Mouse (Mus musculus) small intestine, adult 2 months (tissue): Measurements from ENCODE around the gene Ercc2. TPM values are rescaled to one million over a fixed set of nuclear protein-coding genes. Genes with fewer than 3 reads are reported as not detected.

Experiments
- H3K27ac ChIP-seq: fragments of 200-500 bp; 2 replicates; pipeline ENCODE4 v1.5.1; 2012; ENCODE audit warnings: low read depth, low read length, control low read depth, inconsistent platforms; ENCODE audit not compliant: insufficient read depth
- H3K27me3 ChIP-seq: fragments of 200-500 bp; 2 replicates; pipeline ENCODE4 v1.6.1; 2012; ENCODE audit warnings: mild to moderate bottlenecking, moderate library complexity, low read length, inconsistent platforms; ENCODE audit not compliant: control insufficient read depth, insufficient read depth
- H3K36me3 ChIP-seq: fragments of 200-500 bp; 2 replicates; pipeline ENCODE4 v1.6.1; 2012; ENCODE audit warnings: mild to moderate bottlenecking, low read length, control low read depth, inconsistent platforms; ENCODE audit not compliant: control insufficient read depth, insufficient read depth
- H3K4me1 ChIP-seq: fragments of 200-500 bp; 2 replicates; pipeline ENCODE4 v1.6.1; 2012; ENCODE audit warnings: low read length, inconsistent platforms, mixed read lengths; ENCODE audit not compliant: control insufficient read depth, insufficient read depth, insufficient read length
- H3K4me3 ChIP-seq: fragments of 200-500 bp; 2 replicates; pipeline ENCODE4 v1.5.1; 2012; ENCODE audit warnings: low read depth, mild to moderate bottlenecking, control low read depth, inconsistent platforms, low read length, moderate library complexity
- CTCF ChIP-seq: fragments of 200-500 bp; IDR thresholded peaks from 2 replicates; pipeline ENCODE4 v1.5.1; 2012; ENCODE audit warnings: low read depth, mild to moderate bottlenecking, control low read depth, inconsistent platforms, low read length, moderate library complexity, mixed read lengths; ENCODE audit not compliant: insufficient replicate concordance, insufficient read length; ENCODE audit errors: extremely low read depth
- POLR2A ChIP-seq: fragments of 200-500 bp; IDR thresholded peaks from 2 replicates; pipeline ENCODE4 v1.6.1; 2012; ENCODE audit warnings: low read depth, mild to moderate bottlenecking, control low read depth, inconsistent platforms, low read length, moderate library complexity
- WGBS: fragments of 180-500 bp; shearing (Covaris S2); methylation state at CpG from one replicate; pipeline ENCODE4 v1.1.7; 2018; 5-methylcytosine and 5-hydroxymethylcytosine counted together
- polyA plus RNA-seq: library from polyadenylated mRNA; depleted of rRNA; stranded (reverse); fragments of >200 nt; gene quantifications from 2 replicates; pipeline ENCODE4 v1.2.3, GENCODE M21; 2012; rRNA removed

Gene Ercc2
- polyA plus RNA-seq, 1 experiment = 31.2 TPM

- 87% methylated on average over 6 of the region's 6 CpGs for WGBS
- H3K27ac ChIP-seq = no peak overlapping the region
- no peaks in the 10 kb centered on the region for H3K27me3 ChIP-seq
- TF ChIP-seq POLR2A (no peak), CTCF (no peak)
- H3K4me1 ChIP-seq = no peaks in the 10 kb centered on the region
- no peak overlapping the region for H3K4me3 ChIP-seq
- peaks cover 76% of the 10 kb centered on the region for H3K36me3 ChIP-seq
Observed at GRCm38 (mm10) chr7:19430402-19430801, 48.6 kb downstream of the Ercc2 start.

DNA sequence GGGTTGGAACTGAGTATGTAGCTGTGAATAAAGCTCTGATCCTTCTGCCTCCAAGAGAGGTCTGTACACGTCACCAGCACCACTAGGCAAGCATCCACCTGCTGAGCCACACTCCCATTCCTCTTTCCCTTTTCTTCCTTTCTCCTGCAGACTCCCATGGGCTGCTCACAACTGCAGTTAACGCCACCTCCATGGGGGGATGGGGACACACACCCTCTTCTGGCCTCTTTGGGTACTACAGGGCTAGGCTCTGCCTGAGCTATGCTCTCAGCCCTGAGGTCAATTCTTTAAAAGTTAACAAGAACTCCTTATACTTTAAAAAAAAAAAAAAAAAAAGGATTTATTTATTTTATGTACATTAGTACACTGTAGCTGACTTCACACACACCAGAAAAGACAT lies 50.7 kb downstream of the Ercc2 start:
- Histone ChIP-seq H3K4me3 (no peak overlapping the region), H3K36me3 (peaks cover 77% of the 10 kb centered on the region), H3K27me3 (no peaks in the 10 kb centered on the region), H3K4me1 (no peaks in the 10 kb centered on the region), H3K27ac (no peak overlapping the region)
- TF ChIP-seq POLR2A (no peak), CTCF (peak; percentile 27; the same call in 1 of the 2 replicates)
- 100% methylated on average over 2 of the region's 2 CpGs for WGBS

DNA sequence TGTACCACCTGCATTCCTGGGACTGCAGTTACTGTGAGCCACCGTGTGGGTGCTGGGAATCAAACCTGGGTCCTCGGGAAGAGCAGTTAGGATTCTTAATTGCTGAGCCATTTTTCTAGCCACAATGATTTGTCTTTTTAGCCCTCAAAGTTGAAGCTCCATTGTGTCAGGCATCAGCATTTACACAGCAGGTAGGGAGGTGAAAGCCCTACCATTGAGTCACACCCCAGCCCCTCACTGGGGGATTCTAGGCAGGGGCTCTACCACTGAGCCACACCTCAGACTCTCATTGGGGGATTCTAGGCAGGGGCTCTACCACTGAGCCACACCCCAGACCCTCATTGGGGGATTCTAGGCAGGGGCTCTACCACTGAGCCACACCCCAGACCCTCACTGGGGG lies 54.5 kb downstream of the Ercc2 start:
- Histone ChIP-seq H3K27ac (no peak overlapping the region), H3K4me3 (no peak overlapping the region), H3K4me1 (no peaks in the 10 kb centered on the region), H3K36me3 (peaks cover 62% of the 10 kb centered on the region), H3K27me3 (no peaks in the 10 kb centered on the region)
- 95% methylated on average over 2 of the region's 2 CpGs for WGBS
- TF ChIP-seq CTCF (no peak), POLR2A (no peak)

GRCm38 (mm10) chr7:19437048-19437447 lies 55.2 kb downstream of the Ercc2 start:
- Histone ChIP-seq H3K4me1 (no peaks in the 10 kb centered on the region), H3K36me3 (peaks cover 60% of the 10 kb centered on the region), H3K4me3 (no peak overlapping the region), H3K27ac (no peak overlapping the region), H3K27me3 (no peaks in the 10 kb centered on the region)
- 93% methylated on average over 9 of the region's 9 CpGs for WGBS
- TF ChIP-seq POLR2A (no peak), CTCF (no peak)

- Histone ChIP-seq H3K36me3 (peaks cover 31% of the 10 kb centered on the region), H3K4me1 (no peaks in the 10 kb centered on the region), H3K27ac (no peak overlapping the region), H3K27me3 (no peaks in the 10 kb centered on the region), H3K4me3 (no peak overlapping the region)
- WGBS = 74% methylated on average over 9 of the region's 9 CpGs
- no peak for TF ChIP-seq CTCF
- no peak for TF ChIP-seq POLR2A
Observed at GRCm38 (mm10) chr7:19441448-19442091, 59.8 kb downstream of the Ercc2 start.

DNA sequence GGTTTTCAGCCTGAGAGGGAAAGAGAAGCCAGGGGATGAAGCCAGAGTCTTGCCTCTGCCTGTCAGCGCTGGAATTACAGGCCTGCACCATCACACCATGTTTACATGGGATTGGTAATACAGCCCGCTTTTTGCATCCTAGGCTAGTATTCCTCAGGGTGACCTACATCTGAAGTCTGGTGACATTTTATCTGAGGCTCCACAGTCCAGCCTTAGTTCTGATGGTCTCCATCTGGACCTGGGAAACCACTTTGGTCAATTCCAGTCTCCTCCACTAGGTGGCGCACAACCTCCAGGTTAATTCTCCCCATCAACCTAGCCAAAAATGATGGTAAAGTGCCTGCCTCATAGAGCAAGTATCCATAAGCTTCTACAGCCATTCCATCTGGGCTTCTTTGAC lies 61.5 kb downstream of the Ercc2 start:
- H3K27ac ChIP-seq = no peak overlapping the region
- H3K4me3 ChIP-seq = no peak overlapping the region
- no peaks in the 10 kb centered on the region for H3K27me3 ChIP-seq
- H3K4me1 ChIP-seq = no peaks in the 10 kb centered on the region
- H3K36me3 ChIP-seq = peaks cover 28% of the 10 kb centered on the region
- 39% methylated on average over 3 of the region's 3 CpGs for WGBS
- TF ChIP-seq CTCF (peak; percentile 61; the same call in 1 of the 2 replicates), POLR2A (no peak)

DNA sequence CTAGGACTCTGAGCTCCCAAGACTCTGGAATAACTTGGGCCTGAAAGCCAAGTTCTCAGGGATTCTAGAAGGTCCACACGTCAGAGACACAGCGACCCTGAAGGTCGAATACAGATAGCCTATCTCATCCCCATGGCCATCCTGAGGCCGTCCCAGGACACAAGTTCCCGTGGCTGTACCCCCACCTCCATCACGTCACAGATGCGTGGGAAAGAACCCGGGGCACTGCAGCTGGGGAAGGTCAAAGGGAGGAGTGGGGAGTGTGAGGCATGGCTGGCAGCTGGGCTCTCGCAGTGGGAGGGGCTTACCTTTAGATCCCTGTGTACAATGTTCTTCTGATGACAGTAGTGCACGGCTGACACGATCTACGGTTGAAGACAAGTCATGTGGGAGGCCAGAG lies 63.0 kb downstream of the Ercc2 start:
- H3K36me3 ChIP-seq = peaks cover 36% of the 10 kb centered on the region

More for the DNA sequence above, 63.0 kb downstream of the Ercc2 start:
- no peaks in the 10 kb centered on the region for H3K4me1 ChIP-seq
- 83% methylated on average over 12 of the region's 12 CpGs for WGBS
- no peaks in the 10 kb centered on the region for H3K27me3 ChIP-seq
- no peak overlapping the region for H3K4me3 ChIP-seq
- TF ChIP-seq CTCF (no peak), POLR2A (no peak)
- H3K27ac ChIP-seq = no peak overlapping the region

Other genes starting within 250 kb of the Ercc2 start
- 5.5 and 6.6 TPM in 2 replicates for gene Qpctl, start 232.7 kb upstream of the Ercc2 start, polyA plus RNA-seq
- 13.2 and 25.8 TPM in 2 replicates for gene Snrpd2, start 232.3 kb upstream of the Ercc2 start, polyA plus RNA-seq
- gene Gipr, start 215.9 kb upstream of the Ercc2 start, polyA plus RNA-seq = 0.53 and 0.62 TPM in 2 replicates
- gene Eml2, start 205.6 kb upstream of the Ercc2 start, polyA plus RNA-seq = 15.8 and 17.2 TPM in 2 replicates
- gene Gpr4, start 169.5 kb upstream of the Ercc2 start, polyA plus RNA-seq = 3.8 and 4.4 TPM in 2 replicates
- 17.1 and 34.6 TPM in 2 replicates for gene Opa3, start 153.7 kb upstream of the Ercc2 start, polyA plus RNA-seq
- 183 and 517 TPM in 2 replicates for gene Vasp, start 110.2 kb upstream of the Ercc2 start, polyA plus RNA-seq
- 1.8 and 11.8 TPM in 2 replicates for gene Ppm1n, start 101.9 kb upstream of the Ercc2 start, polyA plus RNA-seq
- 6.7 and 11.7 TPM in 2 replicates for gene Rtn2, start 99.4 kb upstream of the Ercc2 start, polyA plus RNA-seq
- gene Fosb, start 72.0 kb upstream of the Ercc2 start, polyA plus RNA-seq = 1.7 and 16.7 TPM in 2 replicates
- 9.3 and 17.5 TPM in 2 replicates for gene Ercc1, start 37.2 kb upstream of the Ercc2 start, polyA plus RNA-seq
- gene Cd3eap, start 22.5 kb upstream of the Ercc2 start, polyA plus RNA-seq = 2.0 and 2.5 TPM in 2 replicates
- 6.2 and 10.4 TPM in 2 replicates for gene Ppp1r13l, start 22.3 kb upstream of the Ercc2 start, polyA plus RNA-seq
- 2.6 and 3.5 TPM in 2 replicates for gene Klc3, start 22.1 kb downstream of the Ercc2 start, polyA plus RNA-seq
- gene Ckm, start 22.8 kb downstream of the Ercc2 start, polyA plus RNA-seq = 31.9 and 45.3 TPM in 2 replicates
- 11.6 and 27.4 TPM in 2 replicates for gene Mark4, start 76.8 kb downstream of the Ercc2 start, polyA plus RNA-seq
- gene Exoc3l2, start 81.3 kb downstream of the Ercc2 start, polyA plus RNA-seq = 6.5 and 12.0 TPM in 2 replicates
- 11.9 and 24.9 TPM in 2 replicates for gene Bloc1s3, start 126.4 kb downstream of the Ercc2 start, polyA plus RNA-seq
- 56.3 and 120 TPM in 2 replicates for gene Trappc6a, start 126.4 kb downstream of the Ercc2 start, polyA plus RNA-seq
- 0.23 and 0.43 TPM in 2 replicates for gene Nkpd1, start 135.8 kb downstream of the Ercc2 start, polyA plus RNA-seq
- 57.9 and 115 TPM in 2 replicates for gene Ppp1r37, start 181.1 kb downstream of the Ercc2 start, polyA plus RNA-seq
- gene Zfp296, start 195.3 kb downstream of the Ercc2 start, polyA plus RNA-seq = 3.0 and 3.7 TPM in 2 replicates
- 85.5 and 146 TPM in 2 replicates for gene Gemin7, start 195.6 kb downstream of the Ercc2 start, polyA plus RNA-seq
- 91.6 and 184 TPM in 2 replicates for gene Clasrp, start 222.5 kb downstream of the Ercc2 start, polyA plus RNA-seq
- gene Relb, start 247.4 kb downstream of the Ercc2 start, polyA plus RNA-seq = 47.2 and 144 TPM in 2 replicates